Comparison of ENCODE assay signal across 16 mouse cellular contexts in genomic region chr11:31843177-31843833, GRCm38 (mm10). TPM values are rescaled to one million over a fixed set of nuclear protein-coding genes. Genes with fewer than 3 reads are reported as not detected.
DNase-seq lines count a peak whose midpoint lies in the region; ATAC-seq and TF ChIP-seq lines count a peak whose summit lies in the region.
"Had no signal": no experiment of that assay in that cellular context is flagged by ENCODE, and none has a peak within 500 bp of the region (broad histone marks: within the 10 kb centered on the region; RNA-seq: fewer than 3 reads in every experiment).

No protein-coding gene starts in this region.

- no peak for ATAC-seq in forebrain, embryonic 16.5 days
- peak; percentile 56 for ATAC-seq in kidney, postnatal 0 days (replicated peaks; ENCODE audit: low FRiP score, low read depth)
- ATAC-seq in intestine, embryonic 16.5 days, result peak; percentile 61
- ATAC-seq in liver, postnatal 0 days, result peak; percentile 61
- ATAC-seq: hindbrain, embryonic 16.5 days had no signal

- peaks cover 33% of the 10 kb centered on the region for H3K4me1 ChIP-seq in forebrain, embryonic 10.5 days
- H3K4me1 ChIP-seq in forebrain, embryonic 16.5 days (replicated peaks; ENCODE audit: control insufficient read depth, insufficient read depth, low read length), result peaks cover 26% of the 10 kb centered on the region
- no peaks in the 10 kb centered on the region for H3K4me1 ChIP-seq in kidney, postnatal 0 days (replicated peaks; ENCODE audit: insufficient read depth, low read length)
- 0 out of 2 replicates have a peak, but pooled peaks cover 6% of the 10 kb centered on the region for H3K4me1 ChIP-seq in intestine, embryonic 16.5 days (ENCODE audit: control insufficient read depth, insufficient read depth, low read length)
- H3K4me1 ChIP-seq in liver, postnatal 0 days (ENCODE audit: insufficient read depth), result peaks cover 56% of the 10 kb centered on the region

- no peak for DNase-seq in forebrain, embryonic 10.5 days (ENCODE audit: extremely low spot score, low spot score)
- DNase-seq in kidney, postnatal 0 days (ENCODE audit: low spot score), result no peak
- DNase-seq in kidney, postnatal 14 days, result no peak
- no peak for DNase-seq in liver, postnatal 0 days
- DNase-seq in layer of hippocampus, adult 9-10 months (ENCODE audit: low spot score), result no peak
- DNase-seq in retina, postnatal 1 day, result no peak
- DNase-seq: adrenal gland, postnatal 14 days; cerebellum, postnatal 10 days; gastrocnemius, postnatal 14 days; spleen, adult 18-20 months; thymus, postnatal 36 days had no signal

- no peak overlapping the region for H3K4me3 ChIP-seq in forebrain, embryonic 10.5 days
- H3K4me3 ChIP-seq in forebrain, embryonic 16.5 days (replicated peaks; ENCODE audit: low read length), result no peak overlapping the region
- no peak overlapping the region for H3K4me3 ChIP-seq in kidney, postnatal 0 days (replicated peaks; ENCODE audit: low read depth, low read length)
- no peak overlapping the region for H3K4me3 ChIP-seq in intestine, embryonic 16.5 days (ENCODE audit: low read length)
- no peak overlapping the region for H3K4me3 ChIP-seq in liver, postnatal 0 days (ENCODE audit: low read depth, low read length)
- H3K4me3 ChIP-seq: lung, embryonic 15.5 days; neural tube, embryonic 15.5 days had no signal

- peak overlapping the region; percentile 32 for H3K27ac ChIP-seq in forebrain, embryonic 10.5 days
- H3K27ac ChIP-seq in forebrain, embryonic 16.5 days (ENCODE audit: low read length), result no peak overlapping the region
- H3K27ac ChIP-seq in kidney, postnatal 0 days, result no peak overlapping the region
- no peak overlapping the region for H3K27ac ChIP-seq in intestine, embryonic 16.5 days (ENCODE audit: low read length)
- peak overlapping the region; percentile 91 for H3K27ac ChIP-seq in liver, postnatal 0 days (ENCODE audit: low read depth)
- H3K27ac ChIP-seq: lung, embryonic 15.5 days had no signal

- no peak overlapping the region for H3K9ac ChIP-seq in forebrain, embryonic 16.5 days (replicated peaks; ENCODE audit: low read depth, low read length)
- no peak overlapping the region for H3K9ac ChIP-seq in kidney, postnatal 0 days (ENCODE audit: low read depth, low read length)
- H3K9ac ChIP-seq in intestine, embryonic 16.5 days (ENCODE audit: low read depth, low read length), result no peak overlapping the region
- H3K9ac ChIP-seq in liver, postnatal 0 days (replicated peaks), result peak overlapping the region; percentile 3; the same call in 1 of the 2 replicates
- H3K9ac ChIP-seq: lung, embryonic 15.5 days; neural tube, embryonic 15.5 days had no signal

- H3K4me2 ChIP-seq in forebrain, embryonic 16.5 days (ENCODE audit: low read length), result no peak overlapping the region
- no peak overlapping the region for H3K4me2 ChIP-seq in kidney, postnatal 0 days (ENCODE audit: low read length)
- H3K4me2 ChIP-seq in intestine, embryonic 16.5 days (ENCODE audit: low read depth, low read length), result no peak overlapping the region
- peak overlapping the region; percentile 14; the same call in 1 of the 2 replicates for H3K4me2 ChIP-seq in liver, postnatal 0 days (ENCODE audit: low read depth, low read length)
- H3K4me2 ChIP-seq: lung, embryonic 15.5 days; neural tube, embryonic 15.5 days had no signal

- no peak for TF ChIP-seq EP300 in liver, postnatal 0 days (IDR thresholded peaks at IDR 0.05; ENCODE audit: low read depth)

- no peak for TF ChIP-seq CTCF in kidney, postnatal 0 days (IDR thresholded peaks at IDR 0.05; ENCODE audit: low read depth)
- TF ChIP-seq CTCF in liver, postnatal 0 days (IDR thresholded peaks at IDR 0.05; ENCODE audit: low read depth), result no peak

- no peaks in the 10 kb centered on the region for H3K27me3 ChIP-seq in forebrain, embryonic 10.5 days (ENCODE audit: poor library complexity, severe bottlenecking)
- H3K27me3 ChIP-seq in forebrain, embryonic 16.5 days (replicated peaks; ENCODE audit: control insufficient read depth, insufficient read depth, low read length), result no peaks in the 10 kb centered on the region
- no peaks in the 10 kb centered on the region for H3K27me3 ChIP-seq in kidney, postnatal 0 days (ENCODE audit: insufficient read depth, low read length)
- H3K27me3 ChIP-seq in intestine, embryonic 16.5 days (replicated peaks; ENCODE audit: control insufficient read depth, insufficient read depth, low read length), result no peaks in the 10 kb centered on the region
- no peaks in the 10 kb centered on the region for H3K27me3 ChIP-seq in liver, postnatal 0 days (ENCODE audit: insufficient read depth, low read length)
- H3K27me3 ChIP-seq: lung, embryonic 15.5 days; neural tube, embryonic 15.5 days had no signal

- H3K36me3 ChIP-seq in forebrain, embryonic 10.5 days (replicated peaks), result no peaks in the 10 kb centered on the region
- H3K36me3 ChIP-seq in forebrain, embryonic 16.5 days (ENCODE audit: control insufficient read depth, insufficient read depth), result no peaks in the 10 kb centered on the region
- no peaks in the 10 kb centered on the region for H3K36me3 ChIP-seq in kidney, postnatal 0 days (ENCODE audit: insufficient read depth, low read length)
- no peaks in the 10 kb centered on the region for H3K36me3 ChIP-seq in intestine, embryonic 16.5 days (ENCODE audit: control insufficient read depth, insufficient read depth, low read length)
- no peaks in the 10 kb centered on the region for H3K36me3 ChIP-seq in liver, postnatal 0 days (replicated peaks; ENCODE audit: insufficient read depth, low read length)
- H3K36me3 ChIP-seq: lung, embryonic 15.5 days; neural tube, embryonic 15.5 days had no signal

- 91% methylated on average over 7 of the region's 7 CpGs for WGBS in forebrain, embryonic 10.5 days
- 87% methylated on average over 7 of the region's 7 CpGs for WGBS in forebrain, embryonic 16.5 days
- 81% methylated on average over 7 of the region's 7 CpGs for WGBS in kidney, postnatal 0 days
- 75% methylated on average over 7 of the region's 7 CpGs for WGBS in intestine, embryonic 16.5 days
- 65% methylated on average over 7 of the region's 7 CpGs for WGBS in liver, postnatal 0 days (ENCODE audit: insufficient replicate concordance)

- H3K9me3 ChIP-seq in forebrain, embryonic 10.5 days, result no peaks in the 10 kb centered on the region
- H3K9me3 ChIP-seq in forebrain, embryonic 16.5 days (ENCODE audit: control insufficient read depth, low read length), result no peaks in the 10 kb centered on the region
- no peaks in the 10 kb centered on the region for H3K9me3 ChIP-seq in kidney, postnatal 0 days (replicated peaks; ENCODE audit: low read length)
- no peaks in the 10 kb centered on the region for H3K9me3 ChIP-seq in intestine, embryonic 16.5 days (ENCODE audit: control insufficient read depth, low read length)
- no peaks in the 10 kb centered on the region for H3K9me3 ChIP-seq in liver, postnatal 0 days (ENCODE audit: low read length)
- H3K9me3 ChIP-seq: lung, embryonic 15.5 days; neural tube, embryonic 15.5 days had no signal

RNA-seq across cellular contexts. Expression of gene Cpeb4, which starts 28.7 kb away (rescaled TPM):
- 2.4 and 2.5 TPM in 2 replicates for polyA plus RNA-seq in forebrain, embryonic 10.5 days (2016; fragmentation: Nextera tagmentation; extraction: Ambion mirVana)
- polyA plus RNA-seq in forebrain, embryonic 16.5 days (2015; fragmentation: Nextera tagmentation; extraction: Ambion mirVana), result 20.8 and 21.3 TPM in 2 replicates
- polyA plus RNA-seq in kidney, postnatal 0 days (2015; fragmentation: Nextera tagmentation; extraction: Ambion mirVana), result 6.1 and 6.7 TPM in 2 replicates
- polyA plus RNA-seq in intestine, embryonic 16.5 days (2015; fragmentation: Nextera tagmentation; extraction: Ambion mirVana), result 3.0 and 5.2 TPM in 2 replicates
- 7.0 and 10.0 TPM in 2 replicates for polyA plus RNA-seq in liver, postnatal 0 days (2015; fragmentation: Nextera tagmentation; extraction: Ambion mirVana)

Comparison
In these comparisons a context has a peak if more than half of its experiments do, and no peak if none do; other contexts are left out.
1. H3K27ac ChIP-seq: peak in forebrain, embryonic 10.5 days (single experiment) and liver, postnatal 0 days (single experiment); none in forebrain, embryonic 16.5 days (single experiment), kidney, postnatal 0 days (single experiment) and intestine, embryonic 16.5 days (single experiment).